10 mouse cellular contexts compared by ENCODE assay signal in the genomic region with DNA sequence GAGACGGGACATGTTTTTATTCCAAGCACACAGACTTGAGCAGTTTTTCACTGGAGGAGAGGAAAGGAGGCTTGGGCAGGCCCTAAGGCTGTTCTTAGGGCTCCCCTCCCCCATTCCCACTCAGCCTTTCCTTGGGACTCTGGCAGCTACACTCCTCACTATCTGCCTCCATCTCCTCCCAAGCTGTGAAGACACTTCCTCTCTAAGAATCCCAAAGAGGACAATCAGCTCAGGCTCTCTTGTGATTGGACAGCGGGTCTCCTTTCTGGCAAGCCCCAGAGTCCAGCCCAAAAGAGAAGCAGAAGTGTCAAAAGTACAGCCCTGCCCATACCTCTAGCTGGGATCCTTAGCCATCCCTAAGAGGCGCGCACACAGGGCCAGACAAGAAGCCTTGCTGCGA. TPM values are rescaled to one million over a fixed set of nuclear protein-coding genes. Genes with fewer than 3 reads are reported as not detected.
DNase-seq lines count a peak whose midpoint lies in the region; ATAC-seq lines count a peak whose summit lies in the region.
"Had no signal": no experiment of that assay in that cellular context is flagged by ENCODE, and none has a peak within 500 bp of the region (broad histone marks: within the 10 kb centered on the region; RNA-seq: fewer than 3 reads in every experiment).

No protein-coding gene starts in this region.

- DNase-seq in heart, adult 8-10 months (ENCODE audit: low spot score), result peak; percentile 58
- DNase-seq in heart, postnatal 36 days, result no peak
- DNase-seq in ZHBTc4 (ENCODE audit: low read depth, low spot score), result peak; percentile 28
- peak; percentile 42 for DNase-seq in heart, postnatal 4 days
- no peak for DNase-seq in urinary bladder, postnatal 25 days (ENCODE audit: low spot score)
- no peak for DNase-seq in right cerebral cortex, postnatal 36 days (ENCODE audit: low spot score in 2 of 2)
- DNase-seq: kidney, adult 11 months; thymus, postnatal 14 days had no signal

- intact Hi-C loops in heart, postnatal 36 days (cut with DNase I), result no loop called here

- ATAC-seq in megakaryocyte progenitor cell, adult 5-6 weeks (replicated peaks; ENCODE audit: poor library complexity), result peak; percentile 35
- no peak for ATAC-seq in cerebellum, adult (ENCODE audit: insufficient number of reproducible peaks, low FRiP score, low TSS enrichment)

RNA-seq across cellular contexts. Expression of gene Rassf2, which starts 2.7 kb away (rescaled TPM):
- total RNA-seq in heart, adult 8-10 months (2022), result 1 to 10 TPM; 4.1 to 7.7 (median 6.6) TPM
- 1 to 10 TPM; 8.5 to 9.5 TPM for total RNA-seq in heart, postnatal 36 days (2021)
- total RNA-seq in heart, postnatal 4 days (2021), result 10 to 100 TPM; 13.7 to 15.2 TPM
- total RNA-seq in megakaryocyte progenitor cell, adult 5-6 weeks (2015), result 32.9 and 42.8 TPM in 2 replicates
- 65.5 and 71.5 TPM in 2 replicates for total RNA-seq in megakaryocyte progenitor cell, adult 5-6 weeks (2017)

Comparison
In these comparisons a context has a peak if more than half of its experiments do, and no peak if none do; other contexts are left out.
1. DNase-seq: peak in heart, adult 8-10 months (single experiment), ZHBTc4 (single experiment) and heart, postnatal 4 days (single experiment); none in heart, postnatal 36 days (0 of 2), urinary bladder, postnatal 25 days (single experiment) and right cerebral cortex, postnatal 36 days (0 of 2).